Mouse (Mus musculus) urinary bladder, postnatal 36 days (tissue): Measurements from ENCODE around the gene Zdhhc18.
"Not testable (repeated sequence)": the region's sequence is repeated elsewhere in the genome, so short reads cannot be mapped to it uniquely, and the experiment has no call there.

Source experiments
- DNase-seq, 2 experiments: peaks; one replicate each; pipeline ENCODE4 v3.0.0; 2022; ENCODE audit warnings: low spot score in 2 of 2, mixed read lengths in 1 of 2

Gene Zdhhc18

GRCm38 (mm10) chr4:133662945-133663344 lies 13.0 kb upstream of the Zdhhc18 start:
- DNase-seq: no peak

GRCm38 (mm10) chr4:133662421-133662820 lies 12.5 kb upstream of the Zdhhc18 start:
- DNase-seq: no peak

- DNase-seq: peak; percentile 45 to 85
These were observed 10.5 kb upstream of the Zdhhc18 start for GRCm38 (mm10) chr4:133660193-133661155.

- DNase-seq: peak; percentile 39 to 50
These were observed 9.7 kb upstream of the Zdhhc18 start for GRCm38 (mm10) chr4:133659497-133660192.

GRCm38 (mm10) chr4:133658729-133659128 lies 8.8 kb upstream of the Zdhhc18 start:
- no peak for DNase-seq

- DNase-seq: no peak
These were observed 8.0 kb upstream of the Zdhhc18 start for GRCm38 (mm10) chr4:133657829-133658458.

GRCm38 (mm10) chr4:133656997-133657396 lies 7.0 kb upstream of the Zdhhc18 start:
- DNase-seq: no peak

GRCm38 (mm10) chr4:133656294-133656693 lies 6.3 kb upstream of the Zdhhc18 start:
- DNase-seq: no peak

GRCm38 (mm10) chr4:133654070-133654469 lies 4.1 kb upstream of the Zdhhc18 start:
- not testable (repeated sequence) for DNase-seq

- DNase-seq: no peak
These were observed 2.8 kb upstream of the Zdhhc18 start for GRCm38 (mm10) chr4:133652746-133653145.

- no peak for DNase-seq
These were observed 2.0 kb upstream of the Zdhhc18 start for GRCm38 (mm10) chr4:133651986-133652385.

GRCm38 (mm10) chr4:133651445-133651844 lies 1.5 kb upstream of the Zdhhc18 start:
- no peak for DNase-seq

GRCm38 (mm10) chr4:133649464-133649863 lies 490 bp downstream of the Zdhhc18 start:
- not testable (repeated sequence) for DNase-seq

GRCm38 (mm10) chr4:133645680-133646079 lies 4.3 kb downstream of the Zdhhc18 start:
- no peak for DNase-seq

- DNase-seq: no peak
These were observed 4.8 kb downstream of the Zdhhc18 start for GRCm38 (mm10) chr4:133645195-133645594.

GRCm38 (mm10) chr4:133634043-133634410 lies 15.9 kb downstream of the Zdhhc18 start:
- no peak for DNase-seq

- DNase-seq: peak; percentile 84 to 88
These were observed 16.5 kb downstream of the Zdhhc18 start for GRCm38 (mm10) chr4:133633332-133634042.

- DNase-seq: no peak
These were observed 17.2 kb downstream of the Zdhhc18 start for GRCm38 (mm10) chr4:133632483-133633327.

- DNase-seq: no peak
These were observed 18.1 kb downstream of the Zdhhc18 start for GRCm38 (mm10) chr4:133631769-133632411.
